Mouse (Mus musculus) midbrain, embryonic 14.5 days (tissue): Measurements from ENCODE around the gene Zfp217. TPM values are rescaled to one million over a fixed set of nuclear protein-coding genes. Genes with fewer than 3 reads are reported as not detected.

ENCODE experiments used
- ATAC-seq: fragments of 200-750 bp; cut with Nextera tagmentation; 2 replicates; pipeline ENCODE4 v1.8.0; 2017; ENCODE audit warnings: moderate number of reproducible peaks, moderate library complexity; ENCODE audit not compliant: low FRiP score, low TSS enrichment
- DNase-seq: peaks from one replicate; pipeline ENCODE4 v3.0.0-alpha.2; 2015
- H3K27ac ChIP-seq: fragments of 300-500 bp; sonication (generic); replicated peaks from 2 replicates; pipeline ENCODE4 v1.5.1; 2014; ENCODE audit warnings: mild to moderate bottlenecking, low read depth, low read length, moderate library complexity
- H3K27me3 ChIP-seq: fragments of 300-500 bp; sonication (generic); 2 replicates; pipeline ENCODE4 v1.6.1; 2014; ENCODE audit warnings: low read length, control low read depth, mixed read lengths; ENCODE audit not compliant: control insufficient read depth, insufficient read depth
- H3K36me3 ChIP-seq: fragments of 300-500 bp; sonication (generic); 2 replicates; pipeline ENCODE4 v1.6.1; 2014; ENCODE audit warnings: low read length, control low read depth; ENCODE audit not compliant: control insufficient read depth, insufficient read depth
- H3K4me1 ChIP-seq: fragments of 300-500 bp; sonication (generic); 2 replicates; pipeline ENCODE4 v1.6.1; 2014; ENCODE audit warnings: mild to moderate bottlenecking, antibody characterized with exemption, low read length, control low read depth; ENCODE audit not compliant: control insufficient read depth, insufficient read depth
- H3K4me2 ChIP-seq: fragments of 300-500 bp; sonication (generic); 2 replicates; pipeline ENCODE4 v1.6.1; 2014; ENCODE audit warnings: mild to moderate bottlenecking, low read length, moderate library complexity
- H3K4me3 ChIP-seq: fragments of 300-500 bp; sonication (generic); replicated peaks from 2 replicates; pipeline ENCODE4 v1.5.1; 2014; ENCODE audit warnings: low read depth, low read length
- H3K9ac ChIP-seq: fragments of 300-500 bp; sonication (generic); replicated peaks from 2 replicates; pipeline ENCODE4 v1.6.1; 2014; ENCODE audit warnings: mild to moderate bottlenecking, low read length, moderate library complexity
- H3K9me3 ChIP-seq: fragments of 300-500 bp; sonication (generic); 2 replicates; pipeline ENCODE4 v1.6.1; 2016; ENCODE audit warnings: low read length, control low read depth, mixed read lengths; ENCODE audit not compliant: control insufficient read depth
- WGBS: fragments of 180-500 bp; shearing (Covaris S2); extraction: QIAGEN DNeasy Blood & Tissue Kit; methylation state at CpG from one replicate; pipeline ENCODE4 v1.1.7; 2014; 5-methylcytosine and 5-hydroxymethylcytosine counted together
- polyA plus RNA-seq: library from polyadenylated mRNA; unstranded; fragments of >200 nt; fragmentation: Nextera tagmentation; extraction: Ambion mirVana; gene quantifications from 2 replicates; pipeline ENCODE4 v1.2.1, GENCODE M21; 2014

The Zfp217 gene
- polyA plus RNA-seq, 1 experiment from 2014 or later: 1.8 TPM

DNA sequence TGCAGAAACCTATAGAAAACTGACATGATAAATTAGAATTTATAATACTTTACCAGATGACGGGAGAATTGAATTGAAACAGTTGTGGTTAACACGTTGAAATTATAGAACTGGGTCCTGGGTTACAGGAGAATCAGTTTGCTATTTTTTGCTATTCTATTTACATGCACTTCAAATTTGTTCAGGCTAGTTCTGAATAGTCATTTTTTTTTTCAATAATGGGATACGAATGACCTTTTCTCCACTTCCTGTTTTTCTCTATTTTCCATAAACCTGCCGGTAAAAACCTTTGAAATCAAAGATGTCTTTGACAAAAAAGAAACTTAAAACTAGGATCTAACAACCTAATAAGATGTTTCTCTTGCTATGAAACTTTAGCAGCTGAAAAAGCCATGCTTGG is 733 bp downstream of the Zfp217 start:
- 87% methylated on average over 4 of the region's 4 CpGs for WGBS
- Histone ChIP-seq H3K27me3 (no peaks in the 10 kb centered on the region), H3K4me3 (no peak overlapping the region), H3K27ac (no peak overlapping the region), H3K9me3 (no peaks in the 10 kb centered on the region), H3K4me1 (no peaks in the 10 kb centered on the region), H3K36me3 (no peaks in the 10 kb centered on the region), H3K4me2 (no peak overlapping the region), H3K9ac (no peak overlapping the region)
- DNase-seq (no peak), ATAC-seq (no peak)

DNA sequence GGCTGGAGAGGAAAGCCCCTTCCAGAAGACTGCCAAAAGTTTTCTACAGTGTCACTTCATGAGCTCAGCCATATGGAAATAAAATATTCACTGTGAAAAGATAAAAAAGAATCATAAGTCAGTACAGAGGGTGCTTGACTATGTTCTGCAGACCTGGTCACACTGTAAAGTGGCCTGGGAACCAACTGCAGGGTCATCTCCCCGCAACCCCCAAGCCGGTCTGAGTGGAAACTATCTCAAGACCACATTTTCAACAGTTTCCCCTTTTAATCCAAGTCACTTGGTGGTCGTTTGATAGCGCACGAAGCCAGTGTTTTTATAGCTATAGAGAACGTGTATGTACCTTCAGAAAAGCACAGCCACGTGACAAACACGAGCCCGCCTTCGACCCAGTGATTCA is 3.6 kb downstream of the Zfp217 start:
- H3K4me3 ChIP-seq: no peak overlapping the region
- H3K27ac ChIP-seq: no peak overlapping the region
- WGBS: 89% methylated on average over 10 of the region's 10 CpGs
- no peak for DNase-seq
- H3K9ac ChIP-seq: no peak overlapping the region
- no peaks in the 10 kb centered on the region for H3K4me1 ChIP-seq
- H3K27me3 ChIP-seq: no peaks in the 10 kb centered on the region
- H3K36me3 ChIP-seq: no peaks in the 10 kb centered on the region
- no peaks in the 10 kb centered on the region for H3K9me3 ChIP-seq
- H3K4me2 ChIP-seq: no peak overlapping the region
- no peak for ATAC-seq

DNA sequence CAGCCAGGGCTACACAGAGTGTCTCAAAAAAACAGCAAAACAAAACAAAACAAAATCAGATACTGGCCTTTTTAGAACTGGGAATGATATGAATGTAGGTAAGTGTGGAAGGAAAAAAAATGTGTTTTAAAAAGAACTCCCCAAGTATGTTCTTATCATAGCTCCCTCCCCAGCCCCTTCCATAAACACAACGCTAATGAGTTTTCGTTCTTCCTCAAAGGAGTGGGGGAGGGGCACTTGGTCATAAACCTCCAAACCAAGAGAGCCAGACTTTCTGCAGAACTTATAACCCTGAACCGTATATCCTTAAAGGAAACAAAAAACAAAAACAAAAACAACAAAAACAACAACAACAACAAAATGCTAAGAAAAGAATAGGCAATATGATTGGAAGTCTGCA is 4.0 kb downstream of the Zfp217 start:
- H3K4me1 ChIP-seq: no peaks in the 10 kb centered on the region

DNA sequence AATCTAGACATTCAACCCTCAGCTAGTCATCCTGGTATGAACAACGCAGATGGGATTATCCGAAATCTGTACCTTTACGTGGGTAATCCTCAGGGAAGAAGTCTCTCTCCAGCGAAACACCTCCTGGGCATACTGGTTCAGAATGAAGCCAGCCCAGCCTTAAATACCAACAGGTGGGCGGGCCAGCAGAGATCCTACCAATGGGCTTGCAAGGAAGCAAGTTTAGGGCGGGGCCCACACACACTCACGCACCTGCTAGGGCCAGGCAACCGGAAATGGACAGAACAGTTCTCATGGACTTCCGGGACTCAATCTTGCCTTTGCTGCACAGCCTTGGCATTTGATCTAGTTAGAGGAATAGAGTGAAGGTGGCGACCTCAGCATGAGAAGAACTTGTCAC is 5.4 kb downstream of the Zfp217 start:
- WGBS: 90% methylated on average over 10 of the region's 10 CpGs
- Histone ChIP-seq H3K4me1 (no peaks in the 10 kb centered on the region), H3K4me2 (no peak overlapping the region), H3K9ac (no peak overlapping the region), H3K36me3 (no peaks in the 10 kb centered on the region), H3K27ac (no peak overlapping the region), H3K4me3 (no peak overlapping the region), H3K9me3 (no peaks in the 10 kb centered on the region), H3K27me3 (no peaks in the 10 kb centered on the region)
- ATAC-seq: no peak
- DNase-seq: no peak

More for the DNA sequence above, 4.0 kb downstream of the Zfp217 start:
- WGBS: 51% methylated on average over 3 of the region's 3 CpGs
- no peak overlapping the region for H3K4me3 ChIP-seq
- no peak overlapping the region for H3K27ac ChIP-seq
- no peaks in the 10 kb centered on the region for H3K36me3 ChIP-seq
- no peaks in the 10 kb centered on the region for H3K27me3 ChIP-seq
- ATAC-seq: no peak
- H3K4me2 ChIP-seq: no peak overlapping the region
- DNase-seq: no peak
- H3K9ac ChIP-seq: no peak overlapping the region
- H3K9me3 ChIP-seq: no peaks in the 10 kb centered on the region

DNA sequence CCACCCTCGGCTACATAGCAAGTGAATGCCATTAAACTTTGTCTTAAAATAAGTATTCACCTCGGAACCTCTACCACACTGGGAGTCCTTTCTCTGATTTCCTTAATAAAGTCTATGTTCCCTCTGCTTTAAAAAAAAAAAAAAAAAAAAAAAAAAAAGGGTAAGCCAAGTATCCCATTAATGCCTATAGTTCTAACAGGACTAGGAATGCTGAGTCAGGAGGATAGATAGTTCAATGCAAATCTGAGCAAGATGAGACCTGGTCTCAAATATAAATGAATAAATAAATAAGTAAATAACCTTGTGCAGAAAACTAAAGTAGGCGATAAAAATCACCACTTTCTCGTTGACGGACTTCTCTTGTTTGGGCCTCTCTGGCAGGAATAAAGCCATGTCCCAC is 6.4 kb downstream of the Zfp217 start:
- Histone ChIP-seq H3K9ac (no peak overlapping the region), H3K27ac (no peak overlapping the region), H3K36me3 (no peaks in the 10 kb centered on the region), H3K4me1 (no peaks in the 10 kb centered on the region), H3K27me3 (no peaks in the 10 kb centered on the region), H3K4me3 (no peak overlapping the region), H3K9me3 (no peaks in the 10 kb centered on the region), H3K4me2 (no peak overlapping the region)
- ATAC-seq: no peak
- 95% methylated on average over 5 of the region's 5 CpGs for WGBS
- no peak for DNase-seq

DNA sequence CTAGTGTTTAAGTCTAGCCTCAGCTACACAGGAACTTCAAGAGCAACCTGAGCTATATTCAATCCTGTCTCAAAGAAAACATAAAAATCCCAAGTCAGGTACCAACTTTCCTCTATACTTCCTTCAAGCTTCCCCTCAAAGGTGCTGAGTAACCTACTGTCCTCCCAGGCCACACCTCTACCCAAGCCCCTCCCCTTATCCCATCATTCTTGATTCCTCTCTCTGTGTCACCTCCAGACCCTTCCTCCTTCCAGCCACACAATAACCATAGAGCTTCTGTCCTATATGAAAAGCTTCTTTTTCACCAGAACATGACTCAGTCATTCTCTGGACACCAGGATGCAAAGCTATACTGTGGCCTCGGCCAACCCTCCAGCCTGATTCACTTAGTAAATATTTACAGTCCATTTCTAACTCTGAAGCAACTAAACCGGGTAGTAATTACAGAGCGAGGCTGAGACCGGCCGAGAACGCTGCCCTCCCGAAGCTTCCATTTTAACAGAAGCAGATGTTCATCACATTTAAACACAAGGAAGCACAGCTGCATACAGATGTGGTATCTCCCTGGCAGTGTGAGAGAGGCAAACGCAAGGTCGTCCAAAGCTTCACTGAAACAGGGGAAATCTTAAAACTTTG is 8.4 kb downstream of the Zfp217 start:
- no peaks in the 10 kb centered on the region for H3K4me1 ChIP-seq
- H3K4me3 ChIP-seq: no peak overlapping the region
- no peak overlapping the region for H3K27ac ChIP-seq
- no peak for ATAC-seq
- no peaks in the 10 kb centered on the region for H3K9me3 ChIP-seq
- no peak for DNase-seq
- H3K36me3 ChIP-seq: no peaks in the 10 kb centered on the region
- no peak overlapping the region for H3K9ac ChIP-seq
- no peaks in the 10 kb centered on the region for H3K27me3 ChIP-seq
- WGBS: 81% methylated on average over 9 of the region's 9 CpGs
- no peak overlapping the region for H3K4me2 ChIP-seq

DNA sequence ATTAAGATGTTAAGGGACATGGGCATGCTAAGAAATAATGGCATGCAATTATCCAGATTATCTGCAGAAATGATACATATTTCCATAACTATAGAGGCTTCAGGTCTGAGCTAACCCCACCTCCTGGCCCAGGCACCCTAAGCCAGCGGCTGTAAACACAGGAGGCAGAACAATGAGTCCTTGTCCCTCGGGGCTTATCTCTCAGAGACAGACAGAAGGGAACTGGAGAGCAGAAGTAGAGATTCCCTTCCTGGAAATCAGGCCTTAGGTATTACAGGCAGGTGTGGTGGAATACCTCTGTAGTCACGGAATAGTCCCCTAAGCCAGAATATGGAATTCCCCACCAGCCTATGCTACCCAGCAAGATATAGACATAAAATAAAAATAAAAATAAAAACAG is 11.0 kb downstream of the Zfp217 start:
- H3K4me1 ChIP-seq: peaks cover 9% of the 10 kb centered on the region; the same call in 1 of the 2 replicates
- H3K36me3 ChIP-seq: no peaks in the 10 kb centered on the region
- H3K27me3 ChIP-seq: no peaks in the 10 kb centered on the region
- H3K9ac ChIP-seq: no peak overlapping the region
- no peak overlapping the region for H3K27ac ChIP-seq
- H3K4me3 ChIP-seq: no peak overlapping the region
- H3K4me2 ChIP-seq: no peak overlapping the region
- H3K9me3 ChIP-seq: no peaks in the 10 kb centered on the region
- DNase-seq (no peak), ATAC-seq (no peak)
- 29% methylated on average over 3 of the region's 3 CpGs for WGBS

DNA sequence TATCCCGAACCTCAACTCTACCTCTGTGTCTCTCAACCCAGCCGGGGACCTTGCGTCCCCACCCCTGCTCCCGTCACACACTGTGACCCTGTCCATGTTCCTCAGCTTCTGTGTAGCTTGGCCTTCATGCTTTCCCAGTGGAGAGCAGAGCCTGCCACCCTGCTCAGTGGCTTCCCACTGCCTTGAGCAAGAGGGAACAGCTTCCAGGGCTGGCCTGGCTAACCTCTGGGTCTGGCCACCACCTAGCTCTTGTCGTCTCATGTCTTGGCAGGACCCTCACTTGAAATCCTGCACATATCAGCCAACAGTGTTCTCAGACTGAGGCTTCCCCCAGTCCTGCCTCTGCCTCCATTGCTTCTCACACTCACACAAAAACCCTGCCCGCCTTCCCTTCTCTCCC is 12.1 kb downstream of the Zfp217 start:
- DNase-seq: no peak
- no peaks in the 10 kb centered on the region for H3K9me3 ChIP-seq
- no peak overlapping the region for H3K4me3 ChIP-seq
- H3K4me2 ChIP-seq: no peak overlapping the region
- no peaks in the 10 kb centered on the region for H3K36me3 ChIP-seq
- H3K27ac ChIP-seq: no peak overlapping the region
- WGBS: 88% methylated on average over 6 of the region's 6 CpGs
- ATAC-seq: no peak
- H3K4me1 ChIP-seq: peaks cover 11% of the 10 kb centered on the region; the same call in 1 of the 2 replicates
- H3K27me3 ChIP-seq: no peaks in the 10 kb centered on the region
- H3K9ac ChIP-seq: no peak overlapping the region

DNA sequence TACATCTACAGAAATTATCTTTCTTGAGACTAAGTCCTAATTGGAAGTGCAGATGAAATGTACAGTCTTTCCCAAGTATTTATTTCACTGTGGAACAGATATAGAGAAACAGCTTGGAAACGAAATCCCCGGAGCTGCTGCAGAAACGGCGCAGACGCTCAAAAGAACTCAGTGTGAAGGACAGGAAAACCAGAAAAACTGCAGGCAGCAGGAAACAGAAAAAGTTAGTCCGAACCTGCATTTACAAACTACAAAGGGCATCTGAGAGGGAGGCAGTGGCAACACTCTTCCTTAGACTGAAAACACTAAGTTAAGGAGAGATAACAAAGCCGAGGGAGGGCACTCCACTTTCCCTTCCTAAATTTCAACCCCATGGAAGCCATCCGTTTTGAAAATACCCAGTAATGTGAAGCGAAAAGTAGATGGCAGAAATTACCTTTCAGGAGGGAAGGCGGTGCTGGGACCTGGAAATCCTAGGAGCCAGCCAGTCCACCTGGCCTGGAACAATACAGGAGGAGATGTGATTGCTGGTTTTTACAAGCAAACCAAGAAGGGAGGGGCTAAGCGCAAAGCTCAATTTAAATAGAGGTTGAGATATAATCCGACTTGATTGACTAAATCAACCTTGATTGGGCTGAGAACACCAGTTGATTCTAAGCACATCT is 13.7 kb downstream of the Zfp217 start:
- no peaks in the 10 kb centered on the region for H3K27me3 ChIP-seq
- DNase-seq: no peak
- no peak overlapping the region for H3K9ac ChIP-seq
- H3K4me3 ChIP-seq: peak overlapping the region; percentile 24; the same call in 1 of the 2 replicates
- no peaks in the 10 kb centered on the region for H3K9me3 ChIP-seq
- H3K27ac ChIP-seq: no peak overlapping the region
- ATAC-seq: no peak
- no peaks in the 10 kb centered on the region for H3K36me3 ChIP-seq
- peak overlapping the region; percentile 71 for H3K4me2 ChIP-seq
- WGBS: 18% methylated on average over 12 of the region's 12 CpGs
- H3K4me1 ChIP-seq: peaks cover 18% of the 10 kb centered on the region
